Mouse (Mus musculus) cerebellum, postnatal 14 days (tissue): ENCODE measurements around the gene Clybl.

Source experiments
- DNase-seq, 2 experiments: peaks; one replicate each; pipeline ENCODE4 v3.0.0; 2021; ENCODE audit warnings: mixed read lengths in 2 of 2

Clybl gene

DNA sequence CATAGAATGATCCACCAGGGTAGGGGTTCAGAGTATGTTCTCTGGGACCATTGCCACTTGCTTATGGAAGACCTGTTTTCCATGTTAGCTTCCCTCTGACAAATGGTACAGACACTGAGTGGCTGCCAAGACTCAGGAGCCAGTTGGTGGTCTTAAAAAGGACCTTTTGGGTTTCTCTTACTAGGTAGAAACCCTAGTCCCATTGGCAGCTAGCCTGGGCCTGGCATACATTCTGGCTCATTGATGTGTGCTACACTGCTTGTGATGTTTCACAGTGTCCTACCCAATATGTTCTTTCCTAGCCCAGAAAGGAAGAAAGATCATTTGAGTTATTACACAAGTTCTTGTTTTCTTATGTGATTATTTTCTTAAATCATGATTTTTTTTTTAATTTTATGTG is 69.8 kb downstream of the Clybl start:
- peak; percentile 47 to 55 for DNase-seq

DNA sequence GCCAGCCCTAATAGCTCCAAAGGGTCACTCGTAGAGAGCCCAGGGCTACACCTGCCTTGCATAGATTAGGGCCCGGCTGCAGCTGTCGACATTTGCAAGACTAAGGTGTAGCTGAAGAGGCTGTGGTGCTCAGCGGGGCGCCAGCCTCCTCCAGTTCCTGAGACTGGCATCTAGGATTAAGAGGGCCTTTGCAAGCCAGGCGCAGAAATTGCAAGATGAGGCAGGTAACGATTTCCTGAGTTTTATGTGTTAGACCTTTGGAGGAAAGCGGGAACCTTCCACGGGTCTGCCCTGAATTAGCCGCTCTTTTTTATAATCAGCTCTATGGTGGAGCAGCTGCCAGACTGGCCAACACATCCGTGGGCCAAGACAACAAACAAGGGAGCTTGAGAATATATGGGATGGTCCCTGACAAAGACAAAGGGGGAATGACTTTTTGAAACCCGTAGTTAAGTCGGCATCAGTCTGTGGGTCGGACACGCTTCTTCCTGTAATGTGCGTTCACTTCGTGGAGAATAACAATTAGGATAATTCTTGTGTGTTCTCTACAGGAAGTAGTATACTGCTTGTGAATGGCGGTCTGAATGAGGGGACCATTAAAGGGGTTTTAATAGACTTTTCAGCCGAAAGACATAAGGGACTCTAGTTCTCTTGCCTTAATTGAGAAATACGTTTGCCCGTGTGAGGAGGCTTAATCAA is 74.2 kb downstream of the Clybl start:
- peak; percentile 35 to 39 for DNase-seq

DNA sequence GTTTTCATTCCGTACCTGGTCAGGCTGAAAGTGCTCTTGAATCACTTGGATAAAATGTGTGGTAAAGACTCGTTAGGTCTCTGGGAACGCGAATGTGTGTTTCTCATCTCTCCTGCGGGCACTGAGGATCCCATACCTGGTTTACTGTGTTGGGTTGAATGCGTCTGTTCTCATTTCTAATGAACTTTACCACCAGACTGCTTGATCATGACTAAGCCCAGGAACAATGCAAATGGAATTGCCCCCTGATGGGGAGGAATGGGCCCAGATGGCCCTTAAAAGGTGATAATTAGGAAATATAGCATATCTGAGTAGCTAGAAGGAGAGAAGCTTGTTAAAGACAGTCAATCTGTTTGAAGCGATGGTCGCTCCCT is 74.7 kb downstream of the Clybl start:
- DNase-seq: no peak

- DNase-seq: no peak
Measured at GRCm38 (mm10) chr14:122258297-122258696, 76.8 kb downstream of the Clybl start.

DNA sequence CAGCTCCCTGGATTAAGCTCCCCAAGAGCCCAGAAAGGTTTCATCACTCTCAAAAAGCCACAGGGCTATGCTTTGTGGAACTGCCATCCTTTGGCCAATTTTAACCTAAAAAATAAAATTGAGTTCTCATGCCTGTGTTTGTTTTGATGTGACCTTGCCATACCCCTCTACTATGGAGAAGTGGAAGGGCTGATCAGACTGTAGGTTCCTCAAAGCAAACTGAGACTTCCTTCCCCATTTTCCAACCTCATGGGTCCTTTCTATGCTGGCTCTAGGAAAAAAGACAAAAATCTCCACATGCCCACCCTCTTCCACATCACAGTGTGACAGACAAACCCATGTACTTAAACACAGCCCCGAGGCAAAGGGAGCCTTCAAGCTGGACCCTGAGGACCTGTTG is 79.7 kb downstream of the Clybl start:
- no peak for DNase-seq

- DNase-seq: no peak
Measured at GRCm38 (mm10) chr14:122262851-122263659, 81.6 kb downstream of the Clybl start.

GRCm38 (mm10) chr14:122265214-122265613 is 83.7 kb downstream of the Clybl start:
- no peak for DNase-seq

DNA sequence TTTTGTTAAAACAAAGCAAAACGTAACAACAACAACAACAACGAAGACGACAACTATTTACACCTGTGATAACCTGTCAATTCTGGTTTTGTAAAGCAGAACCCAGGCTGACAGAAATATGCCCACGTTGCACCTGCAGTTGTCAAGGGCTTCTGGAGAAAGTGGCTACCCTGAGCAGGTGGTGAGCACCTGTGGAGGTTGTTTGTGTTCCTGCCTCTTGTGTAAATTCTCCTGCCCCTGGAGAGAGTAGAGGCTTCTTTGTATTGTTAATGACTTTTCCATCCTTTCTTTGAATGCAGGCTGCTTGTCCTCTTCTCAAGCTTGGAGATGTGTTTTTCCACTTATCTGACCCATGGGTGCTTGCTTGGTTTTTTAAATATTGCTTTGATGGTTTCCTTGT is 86.1 kb downstream of the Clybl start:
- no peak for DNase-seq

- peak; percentile 59 to 62 for DNase-seq
Measured at GRCm38 (mm10) chr14:122271104-122271746, 89.7 kb downstream of the Clybl start.

DNA sequence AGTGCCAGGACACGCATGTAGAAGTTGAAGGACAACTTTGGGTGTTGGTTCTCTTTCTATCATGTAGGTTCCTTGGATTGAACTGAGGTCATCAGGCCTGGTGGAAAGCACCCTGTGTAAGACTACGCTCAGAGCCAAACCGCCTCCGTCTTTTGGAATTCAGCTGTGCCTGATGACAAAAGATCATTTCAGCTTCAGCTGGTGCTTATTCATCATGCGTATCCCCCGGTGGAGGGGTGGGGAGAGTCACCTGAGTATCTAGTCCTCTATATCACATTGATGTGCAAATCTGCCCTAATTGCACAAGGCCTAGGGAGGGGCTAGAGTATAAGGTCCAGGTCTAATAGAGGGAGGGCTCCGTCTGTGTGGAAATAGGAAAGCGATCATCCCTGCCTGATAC is 95.6 kb downstream of the Clybl start:
- DNase-seq: no peak

DNA sequence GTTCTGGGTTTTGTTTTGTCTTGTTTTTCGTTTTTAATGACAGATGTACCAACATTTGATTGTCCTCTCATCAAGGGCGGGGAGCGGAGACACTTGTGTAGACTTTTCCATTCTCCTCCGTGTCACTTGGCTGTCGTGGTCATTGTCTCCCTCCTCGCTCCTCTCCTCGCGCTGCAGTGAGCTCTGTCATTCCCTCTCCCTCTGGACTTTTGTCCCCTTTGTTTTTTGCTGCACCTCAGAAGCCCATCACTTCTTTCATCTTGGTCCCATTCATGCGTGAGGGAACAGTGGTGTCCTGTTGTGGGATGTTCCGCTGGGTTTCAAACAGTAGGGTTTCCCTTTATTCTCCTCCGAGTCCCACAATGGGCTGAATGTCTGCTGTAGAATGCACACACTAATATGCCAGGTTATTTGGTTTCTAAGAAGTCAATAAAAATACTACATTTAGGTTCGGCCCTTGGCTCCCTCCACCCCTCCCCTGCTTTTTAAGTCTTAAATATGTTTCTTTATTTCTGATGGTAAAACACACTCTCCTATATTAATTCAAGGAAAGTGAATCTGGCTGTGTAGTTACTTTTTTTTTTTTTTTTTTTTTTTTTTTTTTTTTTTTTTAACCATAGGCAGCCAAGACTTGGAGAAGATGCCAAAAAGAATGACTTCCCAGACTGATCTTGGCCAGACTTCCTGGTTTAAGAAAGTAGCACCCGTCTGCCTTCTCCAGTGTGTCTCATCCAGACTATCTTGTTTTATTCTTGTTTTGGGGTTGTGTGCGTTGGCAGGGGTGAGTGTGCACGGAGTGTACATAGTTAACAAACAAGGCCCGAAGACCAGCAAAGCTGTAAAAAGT is 98.2 kb downstream of the Clybl start:
- no peak for DNase-seq

GRCm38 (mm10) chr14:122280309-122281071 is 99.0 kb downstream of the Clybl start:
- DNase-seq: no peak

- no peak for DNase-seq
Measured at GRCm38 (mm10) chr14:122281072-122281634, 99.6 kb downstream of the Clybl start.

DNA sequence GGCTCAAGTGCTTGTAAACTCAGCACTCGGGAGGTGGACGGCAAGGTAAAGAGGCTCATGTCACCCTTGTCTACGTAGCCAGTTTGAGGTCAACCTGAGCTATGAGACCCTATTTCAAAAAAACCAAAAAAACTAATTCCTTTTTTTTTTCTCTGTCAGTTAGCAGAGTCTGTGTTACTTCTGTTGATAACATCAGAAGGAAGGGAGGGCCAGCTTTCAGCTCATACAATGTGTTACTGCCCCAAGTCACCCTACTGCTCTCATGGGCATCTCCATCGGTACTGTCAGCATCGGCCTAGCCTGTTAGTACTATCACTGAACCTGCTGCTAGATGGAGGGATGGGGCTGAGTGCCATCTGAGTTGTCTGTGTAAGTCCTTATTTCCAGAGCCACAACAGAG is 102.5 kb downstream of the Clybl start:
- no peak for DNase-seq

- no peak for DNase-seq
Measured at GRCm38 (mm10) chr14:122296399-122296798, 114.9 kb downstream of the Clybl start.

- no peak for DNase-seq
Measured at GRCm38 (mm10) chr14:122296864-122297263, 115.4 kb downstream of the Clybl start.

DNA sequence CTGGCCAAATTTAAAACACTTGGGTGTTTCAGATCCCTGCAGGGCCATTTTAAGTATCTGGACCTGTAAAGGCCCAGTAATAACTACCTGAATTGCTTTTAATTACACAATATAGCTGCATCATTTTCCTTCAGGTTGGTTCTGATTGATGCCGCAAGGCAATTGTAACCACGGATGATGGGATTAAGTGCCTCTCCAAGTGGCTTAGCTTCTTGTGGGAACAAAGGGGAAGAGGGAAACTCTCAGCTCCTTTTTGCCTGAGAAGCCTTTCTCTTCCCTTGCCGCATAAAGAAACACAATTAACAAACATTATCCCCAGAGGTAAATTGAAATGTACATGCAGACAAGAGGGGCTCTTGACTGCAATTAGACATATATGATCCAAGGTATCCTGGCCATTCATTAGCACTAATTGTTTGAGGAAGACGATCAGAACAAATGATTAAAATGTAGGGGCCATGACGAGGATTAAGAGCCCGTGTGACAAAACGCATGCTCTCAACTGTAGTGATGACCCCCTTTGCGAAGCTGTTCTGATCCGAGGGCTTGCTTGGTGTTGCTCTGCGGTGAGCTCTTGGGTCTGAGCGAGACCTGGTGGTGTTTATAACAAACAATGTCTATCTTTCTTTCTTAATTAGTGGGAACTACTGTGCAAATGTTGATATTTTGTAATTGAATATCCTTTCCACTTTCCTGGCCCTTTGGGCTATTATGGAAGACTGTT is 116.0 kb downstream of the Clybl start:
- no peak for DNase-seq

GRCm38 (mm10) chr14:122300261-122300660 is 118.8 kb downstream of the Clybl start:
- DNase-seq: no peak

GRCm38 (mm10) chr14:122303821-122304220 is 122.3 kb downstream of the Clybl start:
- no peak for DNase-seq

- DNase-seq: no peak
Measured at GRCm38 (mm10) chr14:122305132-122305531, 123.6 kb downstream of the Clybl start.

DNA sequence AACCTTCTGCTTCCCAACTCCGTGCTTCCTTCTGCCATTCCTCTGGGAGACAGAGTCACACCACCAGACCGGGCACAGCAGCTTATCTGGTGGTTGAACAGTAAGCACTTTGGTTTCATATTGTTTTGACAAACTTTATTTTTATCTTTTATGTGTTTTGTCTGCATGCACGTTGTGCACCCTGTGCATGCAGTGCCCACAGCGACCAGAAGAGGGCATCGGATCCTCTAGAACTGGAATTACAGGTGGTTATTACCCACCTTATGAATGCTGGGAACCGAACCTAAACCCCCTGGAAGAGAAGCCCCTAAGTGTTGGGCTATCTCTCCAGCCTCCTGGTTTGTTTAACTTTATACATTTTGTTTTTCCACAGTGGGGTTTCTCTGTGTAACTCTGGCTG is 130.9 kb downstream of the Clybl start:
- peak in 1 of 2 experiments; percentile 24 for DNase-seq
